Comparison of ENCODE assay signal across 8 mouse cellular contexts in genomic region chr2:76929718-76930117, GRCm38 (mm10). TPM values are rescaled to one million over a fixed set of nuclear protein-coding genes. Genes with fewer than 3 reads are reported as not detected.
DNase-seq lines count a peak whose midpoint lies in the region; ATAC-seq and TF ChIP-seq lines count a peak whose summit lies in the region.

No protein-coding gene starts in this region.

- intact Hi-C loops in left cerebral cortex, postnatal 36 days (cut with DNase I): loop anchor here (2.0 to 5.0 kb wide), 3 partner anchors 41 to 783 kb away; no protein-coding TSS in a partner anchor

- no peaks in the 10 kb centered on the region for H3K36me3 ChIP-seq in neural tube, embryonic 15.5 days
- H3K36me3 ChIP-seq in embryonic facial prominence, embryonic 14.5 days (ENCODE audit: control insufficient read depth, insufficient read depth, low read length): no peaks in the 10 kb centered on the region
- H3K36me3 ChIP-seq in kidney, adult 2 months (ENCODE audit: control insufficient read depth, insufficient read depth, low read length): no peaks in the 10 kb centered on the region

- peak; percentile 68 for DNase-seq in neural tube, embryonic 10.5 days (ENCODE audit: extremely low spot score, low spot score)
- DNase-seq in adrenal gland, postnatal 25 days: peak; percentile 53
- peak; percentile 80 for DNase-seq in embryonic facial prominence, embryonic 14.5 days (ENCODE audit: low spot score)
- DNase-seq in kidney, adult 2 months: peak; percentile 65
- peak; percentile 34 to 67 for DNase-seq in left cerebral cortex, postnatal 36 days (ENCODE audit: low spot score in 2 of 2)
- DNase-seq in ovary, postnatal 36 days (ENCODE audit: low spot score): peak; percentile 51

- no peak overlapping the region for H3K4me3 ChIP-seq in neural tube, embryonic 15.5 days (replicated peaks)
- no peak overlapping the region for H3K4me3 ChIP-seq in embryonic facial prominence, embryonic 14.5 days (ENCODE audit: low read depth, low read length)
- H3K4me3 ChIP-seq in kidney, adult 2 months (ENCODE audit: insufficient read depth, low read depth, low read length): no peak overlapping the region

- no peaks in the 10 kb centered on the region for H3K27me3 ChIP-seq in neural tube, embryonic 15.5 days (replicated peaks)
- H3K27me3 ChIP-seq in embryonic facial prominence, embryonic 14.5 days (replicated peaks; ENCODE audit: control insufficient read depth, insufficient read depth, low read length): no peaks in the 10 kb centered on the region
- H3K27me3 ChIP-seq in kidney, adult 2 months (replicated peaks; ENCODE audit: control insufficient read depth, insufficient read depth, low read length): no peaks in the 10 kb centered on the region

- WGBS in neural tube, embryonic 15.5 days: 3% methylated on average over 2 of the region's 2 CpGs
- WGBS in embryonic facial prominence, embryonic 14.5 days: 4% methylated on average over 2 of the region's 2 CpGs
- WGBS in kidney, adult 2 months: 1% methylated on average over 2 of the region's 2 CpGs

- H3K9ac ChIP-seq in neural tube, embryonic 15.5 days (replicated peaks): no peak overlapping the region
- no peak overlapping the region for H3K9ac ChIP-seq in embryonic facial prominence, embryonic 14.5 days (ENCODE audit: low read depth, low read length)

- H3K4me1 ChIP-seq in neural tube, embryonic 15.5 days: no peaks in the 10 kb centered on the region
- H3K4me1 ChIP-seq in embryonic facial prominence, embryonic 14.5 days (ENCODE audit: control insufficient read depth, insufficient read depth, low read length): no peaks in the 10 kb centered on the region
- H3K4me1 ChIP-seq in kidney, adult 2 months (ENCODE audit: control insufficient read depth, insufficient read depth, low read length): no peaks in the 10 kb centered on the region

- H3K4me2 ChIP-seq in neural tube, embryonic 15.5 days: no peak overlapping the region
- no peak overlapping the region for H3K4me2 ChIP-seq in embryonic facial prominence, embryonic 14.5 days (ENCODE audit: low read depth, low read length)

- no peak for TF ChIP-seq POLR2A in kidney, adult 2 months (IDR thresholded peaks at IDR 0.05; ENCODE audit: low read depth, low read length)

- no peaks in the 10 kb centered on the region for H3K9me3 ChIP-seq in neural tube, embryonic 15.5 days (replicated peaks)
- no peaks in the 10 kb centered on the region for H3K9me3 ChIP-seq in embryonic facial prominence, embryonic 14.5 days (ENCODE audit: control insufficient read depth, low read length)

- ATAC-seq in neural tube, embryonic 15.5 days (ENCODE audit: low FRiP score): no peak
- no peak for ATAC-seq in embryonic facial prominence, embryonic 14.5 days (ENCODE audit: low read depth)
- ATAC-seq in activated CD4-positive, CD25-positive, alpha-beta regulatory T cell, adult 4 months: no peak

- peak; percentile 45 for TF ChIP-seq CTCF in kidney, adult 2 months (conservative IDR thresholded peaks at IDR 0.05; ENCODE audit: insufficient read depth, insufficient read length, low read depth, low read length)

- no peak overlapping the region for H3K27ac ChIP-seq in neural tube, embryonic 15.5 days (replicated peaks)
- no peak overlapping the region for H3K27ac ChIP-seq in embryonic facial prominence, embryonic 14.5 days (replicated peaks; ENCODE audit: low read depth, low read length)
- no peak overlapping the region for H3K27ac ChIP-seq in kidney, adult 2 months (ENCODE audit: insufficient read depth, low read depth, low read length)

RNA-seq across cellular contexts. Expression of gene Ttn, which starts 52.6 kb away (rescaled TPM):
- polyA plus RNA-seq in neural tube, embryonic 15.5 days (2015; fragmentation: Nextera tagmentation; extraction: Ambion mirVana): 8.6 and 14.1 TPM in 2 replicates
- total RNA-seq in adrenal gland, postnatal 25 days (2021): 0.91 and 1.9 TPM in 2 replicates
- polyA plus RNA-seq in embryonic facial prominence, embryonic 14.5 days (2014; fragmentation: Nextera tagmentation; extraction: Ambion mirVana): 205 and 216 TPM in 2 replicates
- 0.07 and 1.2 TPM in 2 replicates for polyA plus RNA-seq in kidney, adult 2 months (2012; rRNA removed)
- under 1 TPM; 0.36 to 0.81 TPM for total RNA-seq in left cerebral cortex, postnatal 36 days (2021)
- polyA plus RNA-seq in activated CD4-positive, CD25-positive, alpha-beta regulatory T cell, adult 4 months (2017; shearing (Covaris generic)): 1 to 10 TPM; 6.2 to 6.9 TPM

Comparison
In these comparisons a context has a peak if more than half of its experiments do, and no peak if none do; other contexts are left out.
1. RNA of gene Ttn, which starts 52.6 kb away (polyA plus RNA-seq): 205 to 216 TPM in embryonic facial prominence, embryonic 14.5 days; 8.6 to 14.1 TPM in neural tube, embryonic 15.5 days, 6.2 to 6.9 TPM in activated CD4-positive, CD25-positive, alpha-beta regulatory T cell, adult 4 months and 0.07 to 1.2 TPM in kidney, adult 2 months; every median in the first group is over 10 times any median in the second.
2. Peak in every context shown above with its lines, with median percentiles within 50 percentile points of each other: DNase-seq.